Mouse (Mus musculus): ENCODE data around the gene Baiap3. TPM values are rescaled to one million over a fixed set of nuclear protein-coding genes. Genes with fewer than 3 reads are reported as not detected.
"Not testable (repeated sequence)": the region's sequence is repeated elsewhere in the genome, so short reads cannot be mapped to it uniquely, and the experiment has no call there.

Gene Baiap3
- polyA plus RNA-seq, 1 experiment from 2014 or later: 4.4 TPM

- H3K9ac ChIP-seq (ENCODE audit: low read depth, low read length); H3K4me1 ChIP-seq (replicated peaks; ENCODE audit: control insufficient read depth, insufficient read depth, low read length); H3K36me3 ChIP-seq (ENCODE audit: control insufficient read depth, insufficient read depth, low read length); H3K4me2 ChIP-seq (replicated peaks; ENCODE audit: low read depth, low read length); DNase-seq (ENCODE audit: low spot score); H3K9me3 ChIP-seq (ENCODE audit: control insufficient read depth, low read length); H3K27me3 ChIP-seq (ENCODE audit: control insufficient read depth, insufficient read depth, low read length); H3K27ac ChIP-seq (ENCODE audit: low read depth, low read length); ATAC-seq (ENCODE audit: low FRiP score); H3K4me3 ChIP-seq (ENCODE audit: low read depth, low read length): not testable (repeated sequence)
- WGBS: 89% methylated on average over 5 of the region's 11 CpGs
Observed at GRCm38 (mm10) chr17:25231621-25232020, 24.5 kb downstream of the Baiap3 start.

- Histone ChIP-seq H3K9ac (ENCODE audit: low read depth, low read length) (no peak overlapping the region), H3K27ac (ENCODE audit: low read depth, low read length) (no peak overlapping the region), H3K36me3 (ENCODE audit: control insufficient read depth, insufficient read depth, low read length) (0 out of 2 replicates have a peak, but pooled peaks cover 4% of the 10 kb centered on the region), H3K4me1 (replicated peaks; ENCODE audit: control insufficient read depth, insufficient read depth, low read length) (no peaks in the 10 kb centered on the region), H3K4me2 (replicated peaks; ENCODE audit: low read depth, low read length) (no peak overlapping the region), H3K9me3 (ENCODE audit: control insufficient read depth, low read length) (no peaks in the 10 kb centered on the region), H3K27me3 (ENCODE audit: control insufficient read depth, insufficient read depth, low read length) (no peaks in the 10 kb centered on the region), H3K4me3 (ENCODE audit: low read depth, low read length) (no peak overlapping the region)
- no peak for ATAC-seq (ENCODE audit: low FRiP score)
- 93% methylated on average over 3 of the region's 3 CpGs for WGBS
- no peak for DNase-seq (ENCODE audit: low spot score)
Observed at GRCm38 (mm10) chr17:25230700-25231099, 25.5 kb downstream of the Baiap3 start.

- not testable (repeated sequence) for H3K27ac ChIP-seq (ENCODE audit: low read depth, low read length); H3K9me3 ChIP-seq (ENCODE audit: control insufficient read depth, low read length); H3K4me2 ChIP-seq (replicated peaks; ENCODE audit: low read depth, low read length); ATAC-seq (ENCODE audit: low FRiP score); H3K36me3 ChIP-seq (ENCODE audit: control insufficient read depth, insufficient read depth, low read length); H3K9ac ChIP-seq (ENCODE audit: low read depth, low read length); H3K4me1 ChIP-seq (replicated peaks; ENCODE audit: control insufficient read depth, insufficient read depth, low read length); DNase-seq (ENCODE audit: low spot score); H3K4me3 ChIP-seq (ENCODE audit: low read depth, low read length); H3K27me3 ChIP-seq (ENCODE audit: control insufficient read depth, insufficient read depth, low read length)
- 86% methylated on average over 12 of the region's 17 CpGs for WGBS
Observed at GRCm38 (mm10) chr17:25230014-25230655, 26.0 kb downstream of the Baiap3 start.

- Histone ChIP-seq H3K4me2 (replicated peaks; ENCODE audit: low read depth, low read length) (no peak overlapping the region), H3K4me1 (replicated peaks; ENCODE audit: control insufficient read depth, insufficient read depth, low read length) (no peaks in the 10 kb centered on the region), H3K27me3 (ENCODE audit: control insufficient read depth, insufficient read depth, low read length) (no peaks in the 10 kb centered on the region), H3K36me3 (ENCODE audit: control insufficient read depth, insufficient read depth, low read length) (no peaks in the 10 kb centered on the region), H3K4me3 (ENCODE audit: low read depth, low read length) (no peak overlapping the region), H3K9me3 (ENCODE audit: control insufficient read depth, low read length) (no peaks in the 10 kb centered on the region), H3K9ac (ENCODE audit: low read depth, low read length) (no peak overlapping the region), H3K27ac (ENCODE audit: low read depth, low read length) (no peak overlapping the region)
- WGBS: 86% methylated on average over 5 of the region's 5 CpGs
- DNase-seq (ENCODE audit: low spot score): no peak
- ATAC-seq (ENCODE audit: low FRiP score): no peak
Observed at GRCm38 (mm10) chr17:25227991-25228390, 28.2 kb downstream of the Baiap3 start.

GRCm38 (mm10) chr17:25225659-25226058 is 30.5 kb downstream of the Baiap3 start:
- ATAC-seq (ENCODE audit: low FRiP score) (no peak), DNase-seq (ENCODE audit: low spot score) (no peak)
- no peaks in the 10 kb centered on the region for H3K36me3 ChIP-seq (ENCODE audit: control insufficient read depth, insufficient read depth, low read length)
- H3K27me3 ChIP-seq (ENCODE audit: control insufficient read depth, insufficient read depth, low read length): no peaks in the 10 kb centered on the region
- H3K4me1 ChIP-seq (replicated peaks; ENCODE audit: control insufficient read depth, insufficient read depth, low read length): no peaks in the 10 kb centered on the region
- no peak overlapping the region for H3K4me2 ChIP-seq (replicated peaks; ENCODE audit: low read depth, low read length)
- 85% methylated on average over 4 of the region's 4 CpGs for WGBS
- H3K27ac ChIP-seq (ENCODE audit: low read depth, low read length): no peak overlapping the region
- H3K9ac ChIP-seq (ENCODE audit: low read depth, low read length): no peak overlapping the region
- no peak overlapping the region for H3K4me3 ChIP-seq (ENCODE audit: low read depth, low read length)
- H3K9me3 ChIP-seq (ENCODE audit: control insufficient read depth, low read length): no peaks in the 10 kb centered on the region

- 87% methylated on average over 7 of the region's 7 CpGs for WGBS
- Histone ChIP-seq H3K4me3 (ENCODE audit: low read depth, low read length) (no peak overlapping the region), H3K9me3 (ENCODE audit: control insufficient read depth, low read length) (no peaks in the 10 kb centered on the region), H3K27me3 (ENCODE audit: control insufficient read depth, insufficient read depth, low read length) (no peaks in the 10 kb centered on the region), H3K4me1 (replicated peaks; ENCODE audit: control insufficient read depth, insufficient read depth, low read length) (no peaks in the 10 kb centered on the region), H3K27ac (ENCODE audit: low read depth, low read length) (no peak overlapping the region), H3K9ac (ENCODE audit: low read depth, low read length) (no peak overlapping the region), H3K4me2 (replicated peaks; ENCODE audit: low read depth, low read length) (no peak overlapping the region), H3K36me3 (ENCODE audit: control insufficient read depth, insufficient read depth, low read length) (no peaks in the 10 kb centered on the region)
- DNase-seq (ENCODE audit: low spot score): no peak
- no peak for ATAC-seq (ENCODE audit: low FRiP score)
Observed at GRCm38 (mm10) chr17:25224586-25225222, 31.5 kb downstream of the Baiap3 start.

GRCm38 (mm10) chr17:25222951-25223601 is 33.1 kb downstream of the Baiap3 start:
- Histone ChIP-seq H3K27ac (ENCODE audit: low read depth, low read length) (no peak overlapping the region), H3K4me3 (ENCODE audit: low read depth, low read length) (no peak overlapping the region), H3K27me3 (ENCODE audit: control insufficient read depth, insufficient read depth, low read length) (no peaks in the 10 kb centered on the region), H3K4me2 (replicated peaks; ENCODE audit: low read depth, low read length) (no peak overlapping the region), H3K36me3 (ENCODE audit: control insufficient read depth, insufficient read depth, low read length) (no peaks in the 10 kb centered on the region), H3K4me1 (replicated peaks; ENCODE audit: control insufficient read depth, insufficient read depth, low read length) (no peaks in the 10 kb centered on the region), H3K9me3 (ENCODE audit: control insufficient read depth, low read length) (no peaks in the 10 kb centered on the region), H3K9ac (ENCODE audit: low read depth, low read length) (no peak overlapping the region)
- 50% methylated on average over 6 of the region's 6 CpGs for WGBS
- DNase-seq (ENCODE audit: low spot score) (no peak), ATAC-seq (ENCODE audit: low FRiP score) (no peak)

GRCm38 (mm10) chr17:25222504-25222940 is 33.6 kb downstream of the Baiap3 start:
- Histone ChIP-seq H3K4me3 (ENCODE audit: low read depth, low read length) (peak overlapping the region; percentile 33; the same call in 1 of the 2 replicates), H3K4me2 (replicated peaks; ENCODE audit: low read depth, low read length) (peak overlapping the region; percentile 52)
- H3K27ac ChIP-seq (ENCODE audit: low read depth, low read length); H3K9ac ChIP-seq (ENCODE audit: low read depth, low read length); H3K9me3 ChIP-seq (ENCODE audit: control insufficient read depth, low read length); H3K4me1 ChIP-seq (replicated peaks; ENCODE audit: control insufficient read depth, insufficient read depth, low read length); DNase-seq (ENCODE audit: low spot score); H3K36me3 ChIP-seq (ENCODE audit: control insufficient read depth, insufficient read depth, low read length); H3K27me3 ChIP-seq (ENCODE audit: control insufficient read depth, insufficient read depth, low read length): not testable (repeated sequence)
- peak; percentile 80 for ATAC-seq (ENCODE audit: low FRiP score)
- 13% methylated on average over 14 of the region's 28 CpGs for WGBS

All from hindbrain, embryonic 11.5 days (tissue).